26 mouse cellular contexts compared by ENCODE assay signal in the genomic region with DNA sequence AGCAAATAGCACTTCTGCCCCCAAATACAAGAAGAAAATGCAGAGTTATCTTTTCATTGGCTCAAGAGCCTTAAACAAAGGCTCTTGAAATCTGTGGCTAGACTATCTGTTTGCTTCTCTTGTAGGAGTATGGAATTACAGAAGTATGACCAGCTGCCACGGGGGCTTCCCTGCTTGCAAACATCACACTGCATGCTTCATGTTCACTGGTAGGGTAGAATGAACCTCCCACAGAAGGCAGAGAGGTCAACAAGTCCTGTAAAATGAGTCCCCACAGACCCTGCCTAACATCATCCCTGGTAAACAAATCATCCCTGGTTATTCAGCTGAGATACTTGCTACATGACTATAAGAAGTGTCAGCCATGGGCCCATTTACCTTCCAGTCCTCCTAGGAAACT.
"Had no signal": no experiment of that assay in that cellular context is flagged by ENCODE, and none has a peak within 500 bp of the region (broad histone marks: within the 10 kb centered on the region; RNA-seq: fewer than 3 reads in every experiment).

No protein-coding gene starts in this region.

- H3K9ac ChIP-seq: heart, embryonic 12.5 days; hindbrain, embryonic 12.5 days; hindbrain, embryonic 14.5 days; intestine, embryonic 15.5 days; liver, embryonic 13.5 days; liver, embryonic 15.5 days; liver, postnatal 0 days had no signal

- H3K4me2 ChIP-seq: heart, embryonic 12.5 days; hindbrain, embryonic 12.5 days; hindbrain, embryonic 14.5 days; intestine, embryonic 15.5 days; liver, embryonic 11.5 days; liver, embryonic 13.5 days; liver, embryonic 15.5 days had no signal

- H3K4me1 ChIP-seq: heart, embryonic 10.5 days; heart, embryonic 12.5 days; hindbrain, embryonic 12.5 days; intestine, embryonic 15.5 days; liver, embryonic 13.5 days; liver, embryonic 15.5 days had no signal

- H3K4me3 ChIP-seq: gastrocnemius, adult 2 months; heart, adult 2 months; heart, embryonic 10.5 days; heart, embryonic 12.5 days; hindbrain, embryonic 10.5 days; hindbrain, embryonic 12.5 days; intestine, embryonic 15.5 days; layer of hippocampus, adult 2 months; left cerebral cortex, adult 2 months; liver, embryonic 13.5 days; liver, embryonic 15.5 days had no signal

- H3K36me3 ChIP-seq: heart, embryonic 10.5 days; heart, embryonic 12.5 days; hindbrain, embryonic 10.5 days; hindbrain, embryonic 12.5 days; intestine, embryonic 15.5 days; liver, embryonic 13.5 days; liver, embryonic 15.5 days had no signal

- H3K9me3 ChIP-seq: heart, embryonic 10.5 days; intestine, embryonic 15.5 days; liver, embryonic 13.5 days; liver, embryonic 15.5 days had no signal

- ATAC-seq: hindbrain, embryonic 16.5 days; inflammation-experienced regulatory T-cells, adult 6 months; intestine, embryonic 15.5 days; intestine, postnatal 0 days; liver, postnatal 0 days had no signal

- H3K27me3 ChIP-seq: heart, embryonic 12.5 days; hindbrain, embryonic 12.5 days; intestine, embryonic 15.5 days; liver, embryonic 13.5 days; liver, embryonic 15.5 days had no signal

- DNase-seq: gastrocnemius, adult 2 months; gastrocnemius, postnatal 10 days; gastrocnemius, postnatal 25 days; heart, adult 2 months; heart, postnatal 10 days; heart, postnatal 4 days; kidney, adult 18-20 months; kidney, postnatal 10 days; kidney, postnatal 25 days; kidney, postnatal 4 days; liver; liver, embryonic 13.5 days; liver, postnatal 0 days had no signal

- H3K27ac ChIP-seq: gastrocnemius, adult 2 months; heart, adult 2 months; heart, embryonic 10.5 days; hindbrain, embryonic 10.5 days; hindbrain, embryonic 12.5 days; hindbrain, embryonic 14.5 days; intestine, embryonic 15.5 days; layer of hippocampus, adult 2 months; left cerebral cortex, adult 2 months; liver, embryonic 13.5 days; liver, embryonic 15.5 days had no signal
